Mouse (Mus musculus) liver, adult 2 months (tissue): ENCODE data around the gene Fam216a.

Experiments used
- CTCF ChIP-seq: fragments of 200-500 bp; IDR thresholded peaks from 2 replicates; pipeline ENCODE4 v1.5.1; 2011; ENCODE audit warnings: low read depth, low read length, control low read depth
- POLR2A ChIP-seq: fragments of 200-500 bp; IDR thresholded peaks from 2 replicates; pipeline ENCODE4 v1.6.1; 2011; ENCODE audit warnings: low read length, control low read depth; ENCODE audit not compliant: insufficient read depth; ENCODE audit errors: extremely low read depth

DNA sequence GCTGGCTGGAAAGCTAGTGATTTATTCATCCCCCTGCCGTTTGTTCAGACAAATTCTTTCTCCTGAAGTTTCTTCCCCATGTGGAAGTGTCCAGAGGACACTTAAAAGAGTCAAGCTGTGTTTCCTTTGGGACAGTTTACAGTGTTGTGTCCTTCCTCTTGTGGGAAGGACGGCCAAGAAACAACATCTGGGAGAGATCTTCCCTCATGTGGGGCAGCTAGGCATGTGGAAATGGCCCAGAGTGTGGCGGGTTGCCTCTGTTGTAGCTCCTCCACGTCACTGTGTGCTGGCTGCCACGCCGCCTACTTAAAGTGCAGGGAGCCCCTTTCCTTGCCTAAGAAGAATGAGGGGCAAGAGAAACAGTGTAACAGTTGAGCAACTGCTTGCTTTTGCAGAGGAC is 40.7 kb upstream of the Fam216a start:
- TF ChIP-seq POLR2A: no peak
- no peak for TF ChIP-seq CTCF
